Mouse (Mus musculus) adrenal gland, adult 2 months (tissue): ENCODE data around the gene Hsfy2. TPM values are rescaled to one million over a fixed set of nuclear protein-coding genes. Genes with fewer than 3 reads are reported as not detected.

Experiments used
- DNase-seq: peaks from one replicate; pipeline ENCODE4 v3.0.0; 2021
- long read RNA-seq: library from polyadenylated mRNA; stranded (forward); transcript quantifications from one replicate; pipeline ENCODE4 v2.0.0, GENCODE M21; 2021
- polyA plus RNA-seq: library from polyadenylated mRNA; depleted of rRNA; stranded (reverse); fragments of >200 nt; gene quantifications from 2 replicates; pipeline ENCODE4 v1.2.3, GENCODE M21; 2012; rRNA removed
- total RNA-seq, 2 experiments: library from RNA; stranded (reverse); gene quantifications; 2 replicates each; pipeline ENCODE4 v1.2.3; 2021

Hsfy2 gene
- not detected for total RNA-seq
- polyA plus RNA-seq, result not detected in 2 replicates
- long read RNA-seq, result 0 reads

DNA sequence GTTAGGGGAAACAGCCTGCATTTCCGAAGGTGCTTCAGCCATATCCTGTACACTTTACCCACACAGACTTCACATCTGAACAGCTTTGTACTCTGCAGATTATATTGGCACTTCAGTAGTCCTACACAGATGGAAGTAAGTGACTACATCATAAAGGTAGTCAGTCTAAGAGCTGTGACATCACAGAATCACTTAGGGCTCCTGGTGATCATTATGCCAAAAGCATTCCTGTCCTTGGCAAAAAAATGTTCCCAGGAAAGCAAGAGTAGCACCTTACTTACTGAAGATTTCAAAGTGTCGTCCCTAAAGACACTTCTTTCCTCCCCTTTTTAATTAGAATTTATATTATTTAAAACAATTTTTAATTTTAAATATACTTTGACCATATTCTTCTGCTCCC is at the start of gene Hsfy2:
TSS of gene Hsfy2 (minus strand) at position 101 of the 400 bp plus-strand sequence.
- no peak for DNase-seq

DNA sequence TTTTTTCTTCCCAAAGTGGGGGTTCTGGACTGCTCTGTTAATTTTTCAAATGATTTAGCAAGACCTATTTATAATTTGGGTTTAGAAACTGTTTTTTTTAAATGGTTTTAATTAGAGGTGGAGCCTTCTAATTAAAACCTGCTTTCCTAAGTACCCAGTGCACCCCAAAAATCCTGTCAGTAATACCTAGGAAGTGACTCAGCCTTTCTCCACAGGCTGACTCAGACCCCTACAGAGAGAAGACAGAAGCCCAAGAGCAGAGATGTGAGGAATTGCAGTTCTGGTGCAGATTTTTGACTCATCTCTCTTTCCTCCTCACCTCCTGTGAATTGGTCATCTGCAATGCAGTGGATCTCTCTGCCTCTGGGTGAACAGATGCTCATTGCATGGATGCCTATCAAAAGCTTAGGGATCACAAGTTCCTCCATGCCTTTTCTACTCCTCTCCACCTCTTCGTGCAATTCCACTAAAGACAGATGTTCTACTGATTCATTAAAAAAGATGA is 47.9 kb upstream of the Hsfy2 start:
- no peak for DNase-seq

DNA sequence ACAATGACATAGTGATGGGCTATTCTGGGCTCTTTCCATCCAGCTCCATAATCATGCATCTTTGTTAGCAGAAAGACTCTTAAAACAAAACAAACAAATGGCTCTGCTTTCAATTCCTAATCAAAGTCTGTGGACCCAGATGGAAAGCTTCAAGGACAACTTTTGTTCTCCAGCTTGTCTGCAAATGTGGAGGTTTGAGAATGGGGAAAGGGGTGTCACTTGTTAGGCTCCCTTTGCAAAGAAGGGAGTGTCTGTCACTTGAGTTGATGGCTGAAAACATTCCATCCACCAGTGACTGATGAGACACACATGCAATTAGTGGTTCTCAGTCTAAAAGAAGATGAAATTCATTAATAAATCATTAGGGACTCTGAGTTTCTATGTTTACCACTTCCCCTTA is 47.3 kb upstream of the Hsfy2 start:
- DNase-seq, result no peak

DNA sequence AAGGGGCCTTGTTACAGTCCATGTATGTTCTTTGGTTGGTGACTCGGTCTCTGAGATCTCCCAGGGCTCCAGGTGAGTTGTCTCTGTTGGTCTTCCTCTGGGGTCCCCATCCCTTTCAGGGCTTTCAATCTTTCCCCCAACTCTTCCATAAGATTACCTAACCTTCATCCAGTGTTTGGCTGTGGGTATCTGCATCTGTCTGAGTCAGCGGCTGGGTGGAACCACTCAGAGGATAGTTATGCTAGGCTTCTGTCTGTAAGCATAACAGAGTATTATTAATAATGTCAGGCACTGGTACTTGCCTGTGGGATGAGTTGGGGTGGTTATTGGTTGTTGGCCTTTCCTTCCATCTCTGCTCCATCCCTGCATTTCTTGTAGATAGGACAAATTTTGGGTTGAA is 44.0 kb upstream of the Hsfy2 start:
- no peak for DNase-seq

DNA sequence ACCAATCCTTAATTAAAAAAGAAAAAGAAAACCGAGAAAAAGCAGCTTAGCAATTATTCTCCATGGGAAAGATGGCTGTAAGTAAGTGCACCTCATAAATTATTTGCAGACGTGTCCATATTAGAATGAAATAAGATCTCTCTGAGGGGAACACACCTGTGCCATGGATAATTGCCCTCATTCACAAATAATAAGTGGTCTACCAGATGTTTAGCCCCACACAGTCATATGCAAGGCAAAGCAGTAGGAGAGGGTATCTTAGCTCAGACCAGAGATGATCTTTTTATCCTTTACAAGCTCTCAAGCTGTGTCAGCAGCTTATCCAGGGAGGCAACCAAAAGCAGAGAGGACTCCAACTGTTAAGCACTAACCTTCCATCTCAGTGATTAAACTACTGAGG is 38.0 kb upstream of the Hsfy2 start:
- DNase-seq, result no peak

DNA sequence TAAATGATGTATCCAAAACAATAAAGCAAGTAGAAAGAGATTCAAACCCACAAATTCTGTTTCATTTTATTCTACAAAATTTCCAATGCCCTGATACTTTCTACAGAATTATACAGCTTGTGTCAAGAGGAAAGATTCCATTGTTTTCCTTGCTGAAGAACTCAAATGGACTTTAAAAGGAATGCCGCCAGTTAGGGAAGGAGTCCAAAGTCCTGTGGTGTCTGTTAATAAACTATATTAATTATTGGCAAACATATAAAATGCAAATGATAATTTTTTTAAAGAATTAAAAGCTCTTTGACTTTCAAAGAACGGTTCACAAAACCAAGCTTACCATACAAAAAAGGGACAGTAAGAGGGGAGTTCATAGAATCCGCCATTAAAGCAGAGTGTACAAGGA is 37.4 kb upstream of the Hsfy2 start:
- DNase-seq, result no peak

DNA sequence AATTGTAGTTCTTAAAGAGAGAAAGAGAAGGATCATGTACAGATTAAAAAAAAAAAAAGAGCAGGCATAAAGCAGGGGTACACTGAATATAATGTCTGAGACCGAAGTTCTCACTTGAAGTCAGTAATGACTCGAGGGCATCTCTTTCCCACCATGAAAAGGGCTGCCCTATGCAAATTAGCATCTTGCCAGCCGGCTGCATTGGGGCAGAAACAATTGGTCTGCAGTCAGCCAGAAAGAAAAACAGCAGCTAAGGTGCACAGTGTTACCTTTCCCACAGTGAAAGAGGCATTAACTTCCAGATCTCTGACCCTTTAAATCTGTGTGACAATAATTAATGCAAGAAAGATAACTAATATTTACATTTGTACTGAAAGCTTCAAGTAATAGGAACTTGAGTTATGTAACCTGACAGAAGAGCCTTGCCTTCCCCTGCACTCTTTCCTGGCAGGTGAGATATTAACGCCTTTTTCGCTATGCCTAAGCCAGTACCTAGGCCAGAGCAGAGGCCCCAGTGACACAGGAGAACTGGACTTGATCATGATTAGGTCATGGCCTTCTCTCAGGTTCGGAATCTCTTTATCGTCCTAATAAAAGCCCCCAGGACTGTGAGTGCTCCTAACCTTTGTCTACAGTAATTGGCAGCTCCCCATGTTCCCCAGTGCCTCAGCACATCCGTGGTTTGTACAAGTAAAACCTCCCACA is 34.2 kb upstream of the Hsfy2 start:
- no peak for DNase-seq

DNA sequence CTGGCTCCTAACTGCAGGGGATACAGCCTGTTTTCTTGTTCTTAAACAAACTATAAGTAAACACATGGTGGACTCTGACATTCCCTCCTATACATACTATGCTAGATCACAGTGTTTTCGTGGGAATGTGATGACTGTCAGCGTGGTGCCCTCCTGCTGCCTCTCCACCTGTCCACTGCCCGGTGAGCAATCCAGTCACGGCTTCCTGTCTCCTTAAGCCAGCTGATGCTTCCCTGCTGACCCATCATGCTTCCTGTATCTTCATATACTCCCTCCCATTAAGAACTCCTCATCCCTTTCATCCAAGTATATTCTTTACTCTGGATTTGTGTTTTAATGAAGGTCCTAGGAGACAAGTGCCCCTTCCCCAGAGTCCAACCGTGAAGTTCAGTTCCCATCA is 33.3 kb upstream of the Hsfy2 start:
- DNase-seq, result no peak

DNA sequence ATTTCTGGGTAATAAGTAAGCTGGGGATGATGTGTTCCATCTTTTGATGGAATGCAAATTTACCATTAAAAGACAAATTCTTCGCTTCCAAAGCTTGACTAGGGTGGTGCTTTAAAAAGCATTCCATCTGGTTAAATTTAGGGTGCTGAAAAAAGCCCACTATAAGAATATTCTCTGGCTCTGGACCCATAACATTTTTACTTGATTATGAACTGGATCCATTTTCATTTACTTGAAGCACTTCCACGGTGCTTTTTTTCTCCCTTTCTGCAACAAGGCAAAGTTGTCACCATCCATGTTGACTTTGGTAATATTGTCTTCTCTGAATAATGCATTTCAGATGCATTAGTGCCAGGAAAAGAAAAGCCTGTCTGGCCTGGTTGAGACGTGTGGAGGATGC is 27.4 kb upstream of the Hsfy2 start:
- no peak for DNase-seq

DNA sequence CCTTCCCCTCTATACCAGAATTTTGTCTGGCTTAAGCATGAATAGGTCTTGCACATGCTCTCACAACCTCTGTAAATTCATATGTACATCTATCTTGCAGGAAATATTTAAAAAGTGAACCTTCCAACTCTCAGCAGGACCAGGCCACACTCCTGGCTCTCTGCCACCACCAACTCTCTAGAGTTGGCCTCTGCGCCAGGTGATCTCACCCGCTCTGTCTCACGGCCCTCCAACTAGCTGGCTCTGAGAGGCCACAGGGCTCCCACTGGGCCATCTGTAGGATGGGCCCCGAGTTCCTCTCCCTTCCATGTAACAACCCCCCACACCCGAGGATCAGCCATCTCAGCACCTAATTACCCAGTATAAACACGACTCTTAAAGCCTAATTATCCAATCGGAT is 10.4 kb downstream of the Hsfy2 start:
- no peak for DNase-seq

DNA sequence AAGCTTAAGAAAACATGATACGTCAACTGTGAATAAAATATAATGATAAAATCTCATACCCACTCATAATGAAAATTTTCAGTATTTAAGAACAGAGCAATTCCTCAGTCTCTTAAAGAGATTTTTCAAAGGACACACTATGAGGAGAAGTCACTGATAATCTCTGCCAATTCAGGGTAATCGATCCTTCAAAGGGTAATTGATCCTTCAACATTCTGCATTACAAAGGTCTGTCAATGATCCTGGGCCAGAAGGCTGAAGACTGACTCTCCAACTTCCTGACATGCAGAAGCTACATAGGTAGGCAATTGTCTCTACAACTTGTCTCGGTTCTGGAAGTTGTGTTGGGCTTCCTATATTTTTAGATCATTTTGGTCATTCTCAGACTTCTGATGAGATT is 12.9 kb downstream of the Hsfy2 start:
- no peak for DNase-seq

DNA sequence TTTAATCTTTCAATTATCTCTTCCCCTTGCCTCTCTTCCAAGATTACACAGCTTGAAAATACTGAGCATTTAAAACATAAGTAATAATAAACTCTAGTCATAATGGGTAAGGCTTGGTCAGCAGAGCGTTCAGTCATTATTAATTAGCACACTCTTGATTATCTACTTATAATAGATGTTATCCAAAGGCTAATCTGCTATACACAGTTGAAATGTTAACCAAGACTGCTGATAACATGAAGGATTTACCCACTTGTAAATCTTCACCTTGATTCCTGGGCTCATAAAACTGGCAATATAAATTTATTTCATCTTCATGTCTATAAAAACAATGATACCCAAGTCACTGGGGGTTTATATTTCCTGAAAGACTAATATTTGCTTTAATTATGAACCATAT is 24.9 kb downstream of the Hsfy2 start:
- DNase-seq, result no peak
